23 mouse cellular contexts compared by ENCODE assay signal in genomic region chr12:110983083-110983482, GRCm38 (mm10). TPM values are rescaled to one million over a fixed set of nuclear protein-coding genes. Genes with fewer than 3 reads are reported as not detected.
DNase-seq lines count a peak whose midpoint lies in the region; ATAC-seq and TF ChIP-seq lines count a peak whose summit lies in the region.
"Had no signal": no experiment of that assay in that cellular context is flagged by ENCODE, and none has a peak within 500 bp of the region (broad histone marks: within the 10 kb centered on the region; RNA-seq: fewer than 3 reads in every experiment).

No protein-coding gene starts in this region.

- H3K9me3 ChIP-seq in intestine, embryonic 15.5 days, result no peaks in the 10 kb centered on the region
- H3K9me3 ChIP-seq: embryonic facial prominence, embryonic 12.5 days; embryonic facial prominence, embryonic 15.5 days; G1E; hindbrain, embryonic 10.5 days; hindbrain, embryonic 13.5 days had no signal

- no peak overlapping the region for H3K4me2 ChIP-seq in intestine, embryonic 15.5 days (replicated peaks)
- H3K4me2 ChIP-seq: embryonic facial prominence, embryonic 12.5 days; embryonic facial prominence, embryonic 15.5 days; heart, embryonic 11.5 days; hindbrain, embryonic 13.5 days had no signal

- H3K36me3 ChIP-seq in intestine, embryonic 15.5 days, result no peaks in the 10 kb centered on the region
- H3K36me3 ChIP-seq in small intestine, adult 2 months (ENCODE audit: control insufficient read depth, insufficient read depth, low read length), result no peaks in the 10 kb centered on the region
- H3K36me3 ChIP-seq: embryonic facial prominence, embryonic 12.5 days; embryonic facial prominence, embryonic 15.5 days; hindbrain, embryonic 10.5 days; hindbrain, embryonic 13.5 days had no signal

- H3K9ac ChIP-seq in intestine, embryonic 15.5 days, result no peak overlapping the region
- H3K9ac ChIP-seq: embryonic facial prominence, embryonic 12.5 days; embryonic facial prominence, embryonic 15.5 days; forebrain, postnatal 0 days; hindbrain, embryonic 13.5 days had no signal

- no peak for TF ChIP-seq POLR2A in small intestine, adult 2 months (IDR thresholded peaks at IDR 0.05; ENCODE audit: low read depth, low read length)

- peak overlapping the region; percentile 51; the same call in 1 of the 2 replicates for H3K27ac ChIP-seq in intestine, embryonic 15.5 days
- peak overlapping the region; percentile 86 for H3K27ac ChIP-seq in small intestine, adult 2 months (ENCODE audit: insufficient read depth, low read depth, low read length)
- H3K27ac ChIP-seq: embryonic facial prominence, embryonic 12.5 days; embryonic facial prominence, embryonic 15.5 days; hindbrain, embryonic 10.5 days; hindbrain, embryonic 13.5 days had no signal

- 77% methylated on average over 8 of the region's 8 CpGs for WGBS in intestine, embryonic 15.5 days
- 33% methylated on average over 8 of the region's 8 CpGs for WGBS in small intestine, adult 2 months

- H3K4me3 ChIP-seq in intestine, embryonic 15.5 days (replicated peaks), result no peak overlapping the region
- H3K4me3 ChIP-seq in small intestine, adult 2 months (ENCODE audit: low read depth, low read length), result no peak overlapping the region
- H3K4me3 ChIP-seq: embryonic facial prominence, embryonic 12.5 days; embryonic facial prominence, embryonic 15.5 days; hindbrain, embryonic 10.5 days; hindbrain, embryonic 13.5 days had no signal

- peak; percentile 87 for DNase-seq in heart, adult 11 months
- DNase-seq in heart, postnatal 4 days, result no peak
- peak; percentile 50 to 53 for DNase-seq in kidney, postnatal 36 days
- no peak for DNase-seq in kidney, postnatal 10 days
- DNase-seq in adrenal gland, postnatal 36 days, result no peak
- no peak for DNase-seq in ovary, postnatal 36 days (ENCODE audit: low spot score)
- DNase-seq: adrenal gland, adult 2 months; cerebellum, adult 18-20 months; cerebellum, adult 9-10 months; cerebellum, postnatal 14 days; forebrain, postnatal 0 days; gastrocnemius, postnatal 25 days had no signal

- ATAC-seq in intestine, embryonic 15.5 days, result no peak
- ATAC-seq: forebrain, embryonic 14.5 days; forebrain, postnatal 0 days; hindbrain, embryonic 16.5 days; Patski had no signal

- H3K4me1 ChIP-seq in intestine, embryonic 15.5 days (replicated peaks), result peaks cover 27% of the 10 kb centered on the region
- peaks cover 37% of the 10 kb centered on the region; the same call in 1 of the 2 replicates for H3K4me1 ChIP-seq in small intestine, adult 2 months (ENCODE audit: control insufficient read depth, insufficient read depth, insufficient read length, low read length)

- no peak for TF ChIP-seq CTCF in small intestine, adult 2 months (IDR thresholded peaks at IDR 0.05; ENCODE audit: extremely low read depth, insufficient read length, insufficient replicate concordance, low read depth, low read length)

- H3K27me3 ChIP-seq in intestine, embryonic 15.5 days (replicated peaks), result no peaks in the 10 kb centered on the region
- no peaks in the 10 kb centered on the region for H3K27me3 ChIP-seq in small intestine, adult 2 months (ENCODE audit: control insufficient read depth, insufficient read depth, low read length)
- H3K27me3 ChIP-seq: embryonic facial prominence, embryonic 12.5 days; embryonic facial prominence, embryonic 15.5 days; Patski had no signal

RNA-seq across cellular contexts. Expression of gene Ankrd9, which starts 4.2 kb away (rescaled TPM):
- total RNA-seq in heart, postnatal 4 days (2021), result 10 to 100 TPM; 22.4 to 28.0 TPM
- polyA plus RNA-seq in intestine, embryonic 15.5 days (2015; fragmentation: Nextera tagmentation; extraction: Ambion mirVana), result 22.7 and 25.8 TPM in 2 replicates
- 174 and 206 TPM in 2 replicates for polyA plus RNA-seq in small intestine, adult 2 months (2012; rRNA removed)
- total RNA-seq in adrenal gland, postnatal 36 days (2021), result 10 to 100 TPM; 25.6 to 39.4 TPM

RNA-seq across cellular contexts. Expression of gene Rcor1, which starts 56.1 kb away (rescaled TPM):
- total RNA-seq in heart, postnatal 4 days (2021), result 10 to 100 TPM; 26.0 to 26.8 TPM
- 9.1 and 9.6 TPM in 2 replicates for polyA plus RNA-seq in intestine, embryonic 15.5 days (2015; fragmentation: Nextera tagmentation; extraction: Ambion mirVana)
- 4.6 and 6.5 TPM in 2 replicates for polyA plus RNA-seq in small intestine, adult 2 months (2012; rRNA removed)
- 10 to 100 TPM; 44.1 to 67.8 TPM for total RNA-seq in adrenal gland, postnatal 36 days (2021)

Comparison
In these comparisons a context has a peak if more than half of its experiments do, and no peak if none do; other contexts are left out.
1. DNase-seq: peak in heart, adult 11 months (single experiment) and kidney, postnatal 36 days (2 of 2); none in heart, postnatal 4 days (single experiment), kidney, postnatal 10 days (single experiment), adrenal gland, postnatal 36 days (0 of 2) and ovary, postnatal 36 days (single experiment).